Mouse (Mus musculus): ENCODE measurements around the gene Dnase2b.
A peak's percentile ranks its signal among the peaks of the same experiment; 100 is the strongest.

Dnase2b gene

GRCm38 (mm10) chr3:146567366-146567765 is 48.0 kb downstream of the Dnase2b start:
- DNase-seq = no peak

GRCm38 (mm10) chr3:146565065-146565411 is 50.4 kb downstream of the Dnase2b start:
- DNase-seq = no peak

GRCm38 (mm10) chr3:146564268-146565064 is 50.9 kb downstream of the Dnase2b start:
- peak; percentile 87 for DNase-seq

DNA sequence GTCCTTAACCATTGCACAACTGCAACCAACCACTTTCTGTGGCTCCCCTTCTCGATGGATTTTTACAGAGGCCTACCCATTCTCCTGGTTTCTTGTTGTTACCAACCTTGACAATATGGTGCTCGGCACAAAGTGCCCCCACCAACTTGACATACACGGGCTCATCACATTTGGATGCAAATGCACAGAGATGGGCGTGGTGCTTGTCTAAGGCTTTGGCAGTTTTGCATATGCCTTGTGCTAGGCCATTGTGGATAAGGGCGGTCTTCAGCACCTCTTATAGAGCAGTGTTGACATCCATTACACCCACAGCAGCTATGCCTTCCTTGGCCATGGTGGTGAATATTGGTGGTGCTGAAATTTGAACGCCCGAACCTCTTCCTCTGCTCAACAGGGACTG is 52.5 kb downstream of the Dnase2b start:
- no peak for DNase-seq

DNA sequence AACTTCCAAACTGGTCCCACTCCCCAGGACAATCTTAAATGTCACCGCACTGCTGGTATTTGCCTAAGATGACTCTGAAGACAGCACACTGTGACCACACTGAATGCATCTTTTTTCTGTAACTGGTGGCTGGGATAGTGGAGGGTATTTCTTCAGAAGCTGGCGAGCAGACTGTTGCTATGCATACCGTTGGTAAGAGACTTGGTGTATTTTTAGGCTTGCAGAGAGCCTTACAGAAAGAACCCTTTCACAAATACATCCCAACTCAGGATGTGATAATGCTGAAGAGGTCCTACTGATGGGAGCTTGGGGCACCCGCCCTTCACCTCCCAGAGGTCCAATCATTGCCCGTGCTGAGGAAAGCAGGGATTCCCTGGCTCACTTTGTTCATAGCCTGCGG is 57.9 kb downstream of the Dnase2b start:
- no peak for DNase-seq

DNA sequence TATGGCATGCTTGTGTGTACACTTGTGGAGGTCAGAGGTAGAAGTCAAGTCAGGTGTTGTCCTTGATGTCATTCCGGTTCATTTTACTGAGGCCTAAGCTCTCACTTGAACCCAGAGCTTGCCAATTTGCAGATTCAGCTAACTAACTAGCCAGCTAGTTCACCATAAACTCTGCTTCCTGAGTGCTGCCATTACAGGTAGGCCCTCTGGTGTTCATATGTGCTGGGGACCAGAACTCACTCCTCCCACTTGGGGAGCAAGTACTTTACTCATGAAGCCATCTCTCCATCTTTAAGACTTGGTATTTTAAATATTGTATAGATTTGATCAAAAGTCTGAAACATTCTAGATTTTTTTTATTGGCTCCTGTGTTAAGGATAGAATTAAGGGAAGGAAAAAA is 58.8 kb downstream of the Dnase2b start:
- no peak for DNase-seq

- DNase-seq = no peak
Observed at GRCm38 (mm10) chr3:146554816-146555215, 60.6 kb downstream of the Dnase2b start.

- DNase-seq = no peak
Observed at GRCm38 (mm10) chr3:146543632-146544031, 71.8 kb downstream of the Dnase2b start.

GRCm38 (mm10) chr3:146540521-146541273 is 74.7 kb downstream of the Dnase2b start:
- no peak for DNase-seq

- DNase-seq = no peak
Observed at GRCm38 (mm10) chr3:146534986-146535385, 80.4 kb downstream of the Dnase2b start.

Data from thymus, postnatal 4 days (tissue).